8 mouse cellular contexts compared by ENCODE assay signal in genomic region chr3:144203259-144203987, GRCm38 (mm10). TPM values are rescaled to one million over a fixed set of nuclear protein-coding genes. Genes with fewer than 3 reads are reported as not detected.
DNase-seq lines count a peak whose midpoint lies in the region; ATAC-seq and TF ChIP-seq lines count a peak whose summit lies in the region.

No protein-coding gene starts in this region.

- no peak for ATAC-seq in heart, embryonic 15.5 days (replicated peaks; ENCODE audit: insufficient number of reproducible peaks, insufficient read depth, low FRiP score, low read depth)
- ATAC-seq in limb, embryonic 12.5 days (ENCODE audit: insufficient number of reproducible peaks, insufficient read depth, low FRiP score, low TSS enrichment, low read depth) = no peak
- ATAC-seq in granulocyte monocyte progenitor cell, adult 5-6 weeks (replicated peaks; ENCODE audit: poor library complexity, severe bottlenecking) = no peak

- peak overlapping the region; percentile 82 for H3K4me2 ChIP-seq in heart, embryonic 15.5 days
- H3K4me2 ChIP-seq in limb, embryonic 12.5 days = peak overlapping the region; percentile 93

- 0 out of 2 replicates have a peak, but pooled peaks cover 4% of the 10 kb centered on the region for H3K4me1 ChIP-seq in brown adipose tissue, adult 24 weeks (ENCODE audit: control insufficient read depth, insufficient read depth, insufficient read length, low read length)
- peaks cover 26% of the 10 kb centered on the region for H3K4me1 ChIP-seq in heart, embryonic 15.5 days (replicated peaks)
- H3K4me1 ChIP-seq in limb, embryonic 12.5 days (replicated peaks) = peaks cover 37% of the 10 kb centered on the region

- H3K9me3 ChIP-seq in heart, embryonic 15.5 days (replicated peaks) = no peaks in the 10 kb centered on the region
- no peaks in the 10 kb centered on the region for H3K9me3 ChIP-seq in limb, embryonic 12.5 days

- DNase-seq in layer of hippocampus, adult 2 months (ENCODE audit: low spot score in 2 of 2) = no peak
- no peak for DNase-seq in layer of hippocampus, adult 18-20 months (ENCODE audit: low spot score in 2 of 2)
- peak; percentile 39 for DNase-seq in naive thymus-derived CD4-positive, alpha-beta T cell, adult 2 months (ENCODE audit: low read depth)
- DNase-seq in right cerebral cortex, adult 18-20 months = no peak

- H3K27ac ChIP-seq in layer of hippocampus, adult 2 months = peak overlapping the region; percentile 94
- H3K27ac ChIP-seq in brown adipose tissue, adult 24 weeks (replicated peaks; ENCODE audit: low read depth, low read length) = 0 out of 2 replicates have a peak overlapping the region, but pooled peaks have one; percentile 23
- peak overlapping the region; percentile 100 for H3K27ac ChIP-seq in heart, embryonic 15.5 days
- H3K27ac ChIP-seq in limb, embryonic 12.5 days = peak overlapping the region; percentile 100

- TF ChIP-seq CTCF in layer of hippocampus, adult 2 months (conservative IDR thresholded peaks at IDR 0.05) = no peak

- WGBS in heart, embryonic 15.5 days = 1% methylated on average over 15 of the region's 15 CpGs
- under 1% methylated on average over 15 of the region's 15 CpGs for WGBS in limb, embryonic 12.5 days

- no peaks in the 10 kb centered on the region for H3K27me3 ChIP-seq in heart, embryonic 15.5 days
- H3K27me3 ChIP-seq in limb, embryonic 12.5 days = no peaks in the 10 kb centered on the region

- H3K4me3 ChIP-seq in layer of hippocampus, adult 2 months = peak overlapping the region; percentile 82
- peak overlapping the region; percentile 58 for H3K4me3 ChIP-seq in brown adipose tissue, adult 24 weeks (ENCODE audit: insufficient read depth, low read depth, low read length)
- H3K4me3 ChIP-seq in heart, embryonic 15.5 days = peak overlapping the region; percentile 89
- peak overlapping the region; percentile 81 for H3K4me3 ChIP-seq in limb, embryonic 12.5 days (replicated peaks)

- no peaks in the 10 kb centered on the region for H3K36me3 ChIP-seq in heart, embryonic 15.5 days
- H3K36me3 ChIP-seq in limb, embryonic 12.5 days = peaks cover 20% of the 10 kb centered on the region

- H3K9ac ChIP-seq in heart, embryonic 15.5 days = peak overlapping the region; percentile 94
- H3K9ac ChIP-seq in limb, embryonic 12.5 days (replicated peaks) = peak overlapping the region; percentile 98

RNA-seq across cellular contexts. Expression of gene Lmo4, which starts 1.6 kb away (rescaled TPM):
- 100 to 1,000 TPM; 226 to 236 TPM for total RNA-seq in layer of hippocampus, adult 2 months (2021)
- 100 to 1,000 TPM; 224 to 225 TPM for total RNA-seq in layer of hippocampus, adult 18-20 months (2021)
- 56.3 and 75.0 TPM in 2 replicates for polyA plus RNA-seq in brown adipose tissue, adult 24 weeks (2012; ENCODE audit: insufficient read depth, insufficient read length, missing spikeins)
- 43.5 and 46.0 TPM in 2 replicates for polyA plus RNA-seq in heart, embryonic 15.5 days (2015; fragmentation: Nextera tagmentation; extraction: Ambion mirVana)
- polyA plus RNA-seq in limb, embryonic 12.5 days (2016; fragmentation: Nextera tagmentation; extraction: Ambion mirVana) = 80.8 and 83.5 TPM in 2 replicates
- total RNA-seq in granulocyte monocyte progenitor cell, adult 5-6 weeks (2014; fragmentation: Nextera tagmentation) = 116 and 130 TPM in 2 replicates
- total RNA-seq in granulocyte monocyte progenitor cell, adult 5-6 weeks (2017) = 34.5 and 45.1 TPM in 2 replicates

Comparison
In these comparisons a context has a peak if more than half of its experiments do, and no peak if none do; other contexts are left out.
1. H3K27ac ChIP-seq: peak in every context shown above with its lines; median percentile 100 in heart, embryonic 15.5 days; 100 in limb, embryonic 12.5 days; 94 in layer of hippocampus, adult 2 months; 23 in brown adipose tissue, adult 24 weeks.